Mouse (Mus musculus): Measurements from ENCODE around the gene Eif5a. TPM values are rescaled to one million over a fixed set of nuclear protein-coding genes. Genes with fewer than 3 reads are reported as not detected.

The Eif5a gene
- polyA plus RNA-seq, 1 experiment from 2014 or later, result 1,317 TPM

GRCm38 (mm10) chr11:69937385-69937784 lies 15.6 kb upstream of the Eif5a start:
- peak overlapping the region; percentile 100 for H3K4me2 ChIP-seq (ENCODE audit: low read depth, low read length)
- no peaks in the 10 kb centered on the region for H3K36me3 ChIP-seq (ENCODE audit: control insufficient read depth, insufficient read depth)
- peaks cover 33% of the 10 kb centered on the region for H3K4me1 ChIP-seq (ENCODE audit: control insufficient read depth, insufficient read depth, low read length)
- ATAC-seq (replicated peaks; ENCODE audit: extremely low read depth, insufficient read depth, low FRiP score), result no peak
- WGBS, result 33% methylated on average over 4 of the region's 4 CpGs
- peak overlapping the region; percentile 66 for H3K9ac ChIP-seq (ENCODE audit: low read length)
- 0 out of 2 replicates have a peak, but pooled peaks cover 6% of the 10 kb centered on the region for H3K27me3 ChIP-seq (ENCODE audit: control insufficient read depth, insufficient read depth, low read length)
- no peaks in the 10 kb centered on the region for H3K9me3 ChIP-seq (replicated peaks; ENCODE audit: control insufficient read depth, low read length)
- peak overlapping the region; percentile 60 for H3K27ac ChIP-seq (ENCODE audit: low read length)
- H3K4me3 ChIP-seq (ENCODE audit: low read length), result no peak overlapping the region; the same call in 1 of the 2 replicates

DNA sequence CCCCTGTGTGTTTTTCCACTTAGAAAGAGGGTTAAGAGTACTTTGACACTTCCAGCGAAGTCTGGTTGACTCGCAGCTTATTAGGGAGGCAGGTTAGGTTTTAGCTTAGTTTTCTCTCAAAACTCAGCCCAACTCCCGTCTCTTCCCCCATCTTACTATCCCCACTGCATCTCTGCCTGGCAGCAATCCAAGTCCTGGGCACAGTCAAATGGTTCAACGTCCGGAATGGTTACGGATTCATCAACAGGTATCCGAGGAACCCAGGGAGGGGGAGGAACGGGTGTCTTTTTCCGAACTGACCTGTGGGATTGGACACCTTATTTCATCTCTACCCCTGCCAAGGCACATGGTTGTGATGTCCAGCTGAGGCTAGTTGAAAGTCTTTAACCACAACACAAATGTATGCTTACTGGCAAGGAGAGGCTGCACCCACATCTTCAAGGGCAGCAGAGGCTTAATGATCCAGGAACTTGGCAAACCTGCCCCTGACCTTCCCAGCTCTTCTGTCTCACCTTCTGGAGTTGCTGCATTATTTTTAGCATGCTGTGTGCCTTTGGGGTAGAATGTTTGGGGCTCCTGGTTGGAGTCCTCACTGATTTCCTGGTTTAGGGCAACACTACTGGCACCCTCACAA lies 15.1 kb upstream of the Eif5a start:
- Histone ChIP-seq H3K27ac (ENCODE audit: low read length) (peak overlapping the region; percentile 60), H3K9me3 (replicated peaks; ENCODE audit: control insufficient read depth, low read length) (no peaks in the 10 kb centered on the region), H3K4me3 (ENCODE audit: low read length) (peak overlapping the region; percentile 65), H3K4me2 (ENCODE audit: low read depth, low read length) (peak overlapping the region; percentile 100), H3K9ac (ENCODE audit: low read length) (peak overlapping the region; percentile 66), H3K27me3 (ENCODE audit: control insufficient read depth, insufficient read depth, low read length) (0 out of 2 replicates have a peak, but pooled peaks cover 6% of the 10 kb centered on the region), H3K4me1 (ENCODE audit: control insufficient read depth, insufficient read depth, low read length) (peaks cover 33% of the 10 kb centered on the region), H3K36me3 (ENCODE audit: control insufficient read depth, insufficient read depth) (no peaks in the 10 kb centered on the region)
- 34% methylated on average over 9 of the region's 9 CpGs for WGBS
- ATAC-seq (replicated peaks; ENCODE audit: extremely low read depth, insufficient read depth, low FRiP score), result no peak

- Histone ChIP-seq H3K27me3 (ENCODE audit: control insufficient read depth, insufficient read depth, low read length) (0 out of 2 replicates have a peak, but pooled peaks cover 6% of the 10 kb centered on the region), H3K4me1 (ENCODE audit: control insufficient read depth, insufficient read depth, low read length) (peaks cover 33% of the 10 kb centered on the region), H3K4me2 (ENCODE audit: low read depth, low read length) (peak overlapping the region; percentile 100), H3K27ac (ENCODE audit: low read length) (peak overlapping the region; percentile 35; the same call in 1 of the 2 replicates), H3K9ac (ENCODE audit: low read length) (peak overlapping the region; percentile 66), H3K9me3 (replicated peaks; ENCODE audit: control insufficient read depth, low read length) (no peaks in the 10 kb centered on the region), H3K4me3 (ENCODE audit: low read length) (peak overlapping the region; percentile 65), H3K36me3 (ENCODE audit: control insufficient read depth, insufficient read depth) (no peaks in the 10 kb centered on the region)
- 3% methylated on average over 27 of the region's 30 CpGs for WGBS
- no peak; the same call in 1 of the 2 replicates for ATAC-seq (replicated peaks; ENCODE audit: extremely low read depth, insufficient read depth, low FRiP score)
Measured at GRCm38 (mm10) chr11:69936156-69936555, 14.4 kb upstream of the Eif5a start.

- 2% methylated on average over 57 of the region's 62 CpGs for WGBS
- Histone ChIP-seq H3K27me3 (ENCODE audit: control insufficient read depth, insufficient read depth, low read length) (0 out of 2 replicates have a peak, but pooled peaks cover 6% of the 10 kb centered on the region), H3K4me1 (ENCODE audit: control insufficient read depth, insufficient read depth, low read length) (peaks cover 33% of the 10 kb centered on the region), H3K36me3 (ENCODE audit: control insufficient read depth, insufficient read depth) (no peaks in the 10 kb centered on the region), H3K9me3 (replicated peaks; ENCODE audit: control insufficient read depth, low read length) (no peaks in the 10 kb centered on the region), H3K4me3 (ENCODE audit: low read length) (peak within 1 kb of the TSS; percentile 65), H3K9ac (ENCODE audit: low read length) (peak within 1 kb of the TSS; percentile 66), H3K27ac (ENCODE audit: low read length) (peak within 1 kb of the TSS; percentile 60), H3K4me2 (ENCODE audit: low read depth, low read length) (peak within 1 kb of the TSS; percentile 100)
- peak; percentile 83 for ATAC-seq (replicated peaks; ENCODE audit: extremely low read depth, insufficient read depth, low FRiP score)
Measured at GRCm38 (mm10) chr11:69935137-69935879, 13.6 kb upstream of the Eif5a start, which contains the start of gene Ybx2. Gene Ybx2, plus strand, starts transcription at chr11:69935796.

- 16% methylated on average over 6 of the region's 6 CpGs for WGBS
Measured at GRCm38 (mm10) chr11:69934681-69935080, 12.9 kb upstream of the Eif5a start.

DNA sequence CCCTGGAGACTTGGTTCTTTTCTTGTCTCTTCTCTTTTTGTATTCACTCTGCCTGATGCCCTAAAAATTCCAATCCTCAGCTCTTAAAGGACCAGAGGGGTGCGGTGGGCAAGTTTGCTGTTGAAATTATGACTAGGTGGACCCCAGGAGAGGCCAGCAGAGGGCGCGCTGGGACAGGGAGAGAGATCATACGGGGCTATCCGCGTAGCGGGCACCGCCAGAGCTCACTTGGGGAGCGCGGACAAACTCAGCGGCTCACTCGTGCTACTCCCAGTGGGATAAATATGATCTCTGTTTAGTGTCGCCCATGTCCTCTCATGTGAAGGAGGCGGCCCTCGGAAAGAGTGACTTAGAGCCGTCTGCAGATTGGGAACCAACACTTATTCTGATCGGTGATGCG lies 12.4 kb upstream of the Eif5a start:
- peak overlapping the region; percentile 64 for H3K4me2 ChIP-seq (ENCODE audit: low read depth, low read length)
- H3K4me1 ChIP-seq (ENCODE audit: control insufficient read depth, insufficient read depth, low read length), result peaks cover 33% of the 10 kb centered on the region
- ATAC-seq (replicated peaks; ENCODE audit: extremely low read depth, insufficient read depth, low FRiP score), result peak; percentile 57
- H3K9ac ChIP-seq (ENCODE audit: low read length), result no peak overlapping the region
- 0 out of 2 replicates have a peak, but pooled peaks cover 6% of the 10 kb centered on the region for H3K27me3 ChIP-seq (ENCODE audit: control insufficient read depth, insufficient read depth, low read length)
- no peak overlapping the region for H3K27ac ChIP-seq (ENCODE audit: low read length)
- H3K36me3 ChIP-seq (ENCODE audit: control insufficient read depth, insufficient read depth), result no peaks in the 10 kb centered on the region
- no peaks in the 10 kb centered on the region for H3K9me3 ChIP-seq (replicated peaks; ENCODE audit: control insufficient read depth, low read length)
- peak overlapping the region; percentile 38 for H3K4me3 ChIP-seq (ENCODE audit: low read length)
- WGBS, result under 1% methylated on average over 18 of the region's 18 CpGs

More at GRCm38 (mm10) chr11:69934681-69935080, 12.9 kb upstream of the Eif5a start:
- H3K4me1 ChIP-seq (ENCODE audit: control insufficient read depth, insufficient read depth, low read length), result peaks cover 33% of the 10 kb centered on the region
- no peaks in the 10 kb centered on the region for H3K36me3 ChIP-seq (ENCODE audit: control insufficient read depth, insufficient read depth)
- no peaks in the 10 kb centered on the region for H3K9me3 ChIP-seq (replicated peaks; ENCODE audit: control insufficient read depth, low read length)
- H3K4me2 ChIP-seq (ENCODE audit: low read depth, low read length), result peak overlapping the region; percentile 64
- H3K9ac ChIP-seq (ENCODE audit: low read length), result no peak overlapping the region
- H3K27ac ChIP-seq (ENCODE audit: low read length), result no peak overlapping the region
- ATAC-seq (replicated peaks; ENCODE audit: extremely low read depth, insufficient read depth, low FRiP score), result no peak
- H3K4me3 ChIP-seq (ENCODE audit: low read length), result no peak overlapping the region
- H3K27me3 ChIP-seq (ENCODE audit: control insufficient read depth, insufficient read depth, low read length), result 0 out of 2 replicates have a peak, but pooled peaks cover 6% of the 10 kb centered on the region

DNA sequence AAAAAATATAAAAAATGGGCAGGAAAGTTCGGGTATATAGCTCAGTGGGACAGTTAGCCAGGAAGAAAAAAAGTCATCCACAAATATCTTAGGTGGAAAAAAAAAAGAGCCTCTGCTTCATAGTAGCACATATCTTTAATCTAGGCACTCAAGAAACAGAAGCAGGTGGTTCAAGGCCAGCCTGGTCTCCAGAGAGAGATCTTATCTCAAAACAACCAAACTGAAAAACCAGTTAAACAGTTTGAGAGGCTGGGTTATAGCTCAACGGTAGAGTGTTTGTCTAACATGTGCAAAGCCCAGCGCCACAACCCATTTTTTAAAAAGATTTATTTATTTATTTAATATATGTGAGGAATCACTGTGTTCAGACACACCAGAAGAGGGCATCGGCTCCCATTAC lies 11.3 kb upstream of the Eif5a start:
- Histone ChIP-seq H3K27me3 (ENCODE audit: control insufficient read depth, insufficient read depth, low read length) (0 out of 2 replicates have a peak, but pooled peaks cover 3% of the 10 kb centered on the region), H3K9ac (ENCODE audit: low read length) (no peak overlapping the region), H3K4me2 (ENCODE audit: low read depth, low read length) (no peak overlapping the region), H3K4me1 (ENCODE audit: control insufficient read depth, insufficient read depth, low read length) (peaks cover 32% of the 10 kb centered on the region), H3K4me3 (ENCODE audit: low read length) (no peak overlapping the region), H3K36me3 (ENCODE audit: control insufficient read depth, insufficient read depth) (no peaks in the 10 kb centered on the region), H3K9me3 (replicated peaks; ENCODE audit: control insufficient read depth, low read length) (no peaks in the 10 kb centered on the region), H3K27ac (ENCODE audit: low read length) (no peak overlapping the region; the same call in 1 of the 2 replicates)
- 64% methylated on average over 4 of the region's 4 CpGs for WGBS
- ATAC-seq (replicated peaks; ENCODE audit: extremely low read depth, insufficient read depth, low FRiP score), result no peak

GRCm38 (mm10) chr11:69932254-69932653 lies 10.5 kb upstream of the Eif5a start:
- ATAC-seq (replicated peaks; ENCODE audit: extremely low read depth, insufficient read depth, low FRiP score), result no peak

DNA sequence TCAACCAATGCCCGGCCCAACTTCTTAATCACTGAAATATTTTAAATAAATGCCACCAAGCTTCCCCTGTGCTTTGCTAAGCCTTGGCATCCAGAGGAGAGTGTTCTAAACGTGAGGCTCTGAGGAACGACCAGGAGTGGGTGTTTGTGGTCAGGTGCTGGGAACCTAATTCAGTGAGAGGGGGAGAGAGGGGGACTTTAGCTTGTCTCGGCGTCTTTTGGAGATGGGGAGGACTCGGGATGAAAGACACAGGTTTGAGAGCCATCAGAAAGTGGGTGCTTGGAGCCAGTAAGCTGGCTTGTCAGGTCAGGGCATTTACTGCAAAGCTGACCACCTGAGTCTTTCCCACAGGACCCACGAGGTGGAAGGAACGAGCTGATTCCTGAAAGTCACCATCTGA lies 10.0 kb upstream of the Eif5a start:
- no peak for ATAC-seq (replicated peaks; ENCODE audit: extremely low read depth, insufficient read depth, low FRiP score)
- Histone ChIP-seq H3K27me3 (ENCODE audit: control insufficient read depth, insufficient read depth, low read length) (0 out of 2 replicates have a peak, but pooled peaks cover 2% of the 10 kb centered on the region), H3K4me1 (ENCODE audit: control insufficient read depth, insufficient read depth, low read length) (peaks cover 19% of the 10 kb centered on the region), H3K9me3 (replicated peaks; ENCODE audit: control insufficient read depth, low read length) (no peaks in the 10 kb centered on the region), H3K4me2 (ENCODE audit: low read depth, low read length) (no peak overlapping the region), H3K36me3 (ENCODE audit: control insufficient read depth, insufficient read depth) (no peaks in the 10 kb centered on the region), H3K27ac (ENCODE audit: low read length) (no peak overlapping the region), H3K4me3 (ENCODE audit: low read length) (no peak overlapping the region), H3K9ac (ENCODE audit: low read length) (no peak overlapping the region)
- 60% methylated on average over 8 of the region's 8 CpGs for WGBS

More at GRCm38 (mm10) chr11:69932254-69932653, 10.5 kb upstream of the Eif5a start:
- no peaks in the 10 kb centered on the region for H3K36me3 ChIP-seq (ENCODE audit: control insufficient read depth, insufficient read depth)
- H3K27me3 ChIP-seq (ENCODE audit: control insufficient read depth, insufficient read depth, low read length), result 0 out of 2 replicates have a peak, but pooled peaks cover 2% of the 10 kb centered on the region
- H3K27ac ChIP-seq (ENCODE audit: low read length), result no peak overlapping the region
- 34% methylated on average over 3 of the region's 3 CpGs for WGBS
- no peak overlapping the region for H3K4me3 ChIP-seq (ENCODE audit: low read length)
- H3K4me1 ChIP-seq (ENCODE audit: control insufficient read depth, insufficient read depth, low read length), result peaks cover 24% of the 10 kb centered on the region
- H3K4me2 ChIP-seq (ENCODE audit: low read depth, low read length), result no peak overlapping the region
- no peak overlapping the region for H3K9ac ChIP-seq (ENCODE audit: low read length)
- no peaks in the 10 kb centered on the region for H3K9me3 ChIP-seq (replicated peaks; ENCODE audit: control insufficient read depth, low read length)
